Mouse (Mus musculus) ES-Bruce4 (cell line): ENCODE results near the gene Cdhr1. TPM values are rescaled to one million over a fixed set of nuclear protein-coding genes. Genes with fewer than 3 reads are reported as not detected.
A peak's percentile ranks its signal among the peaks of the same experiment; 100 is the strongest.
"Not testable (repeated sequence)": the region's sequence is repeated elsewhere in the genome, so short reads cannot be mapped to it uniquely, and the experiment has no call there.

Source experiments
- H3K27ac ChIP-seq: 2 replicates; pipeline ENCODE4 v1.5.1; 2012; ENCODE audit warnings: low read length, inconsistent platforms; ENCODE audit not compliant: insufficient read depth
- H3K27me3 ChIP-seq: 2 replicates; pipeline ENCODE4 v1.6.1; 2012; ENCODE audit warnings: mild to moderate bottlenecking, low read length, inconsistent platforms; ENCODE audit not compliant: control insufficient read depth, poor library complexity, insufficient read depth, severe bottlenecking
- H3K36me3 ChIP-seq: 2 replicates; pipeline ENCODE4 v1.6.1; 2012; ENCODE audit warnings: inconsistent platforms, mild to moderate bottlenecking, low read length, moderate library complexity; ENCODE audit not compliant: control insufficient read depth, poor library complexity, insufficient read depth, severe bottlenecking
- H3K4me1 ChIP-seq: one replicate; pipeline ENCODE4 v1.8.1; 2011; ENCODE audit warnings: low read length; ENCODE audit not compliant: control insufficient read depth, insufficient read depth
- H3K4me3 ChIP-seq: 2 replicates; pipeline ENCODE4 v1.5.1; 2011; ENCODE audit warnings: low read depth, mild to moderate bottlenecking, low read length
- H3K9ac ChIP-seq: 2 replicates; pipeline ENCODE4 v1.6.1; 2012; ENCODE audit warnings: low read depth, mild to moderate bottlenecking, inconsistent platforms; ENCODE audit not compliant: poor library complexity, severe bottlenecking
- H3K9me3 ChIP-seq: replicated peaks from 2 replicates; pipeline ENCODE4 v1.6.1; 2012; ENCODE audit warnings: mild to moderate bottlenecking, low read length, inconsistent platforms; ENCODE audit not compliant: control insufficient read depth, poor library complexity, insufficient read depth, severe bottlenecking
- CTCF ChIP-seq: IDR thresholded peaks from one replicate; pipeline ENCODE4 v1.8.1; 2011; ENCODE audit warnings: low read depth, low read length
- EP300 ChIP-seq: IDR thresholded peaks from 2 replicates; pipeline ENCODE4 v1.6.1; 2011; ENCODE audit warnings: low read depth, low read length; ENCODE audit not compliant: insufficient read depth
- POLR2A ChIP-seq: IDR thresholded peaks from one replicate; pipeline ENCODE4 v1.8.1; 2011; ENCODE audit warnings: low read length; ENCODE audit not compliant: insufficient read depth
- polyA plus RNA-seq: library from polyadenylated mRNA; stranded (reverse); fragments of >200 nt; gene quantifications from 2 replicates; pipeline ENCODE4 v1.2.4, GENCODE M21; 2011; ENCODE audit warnings: low read depth; ENCODE audit not compliant: missing spikeins, insufficient read depth, insufficient read length

The Cdhr1 gene
- polyA plus RNA-seq: 0.87 and 1.0 TPM in 2 replicates

DNA sequence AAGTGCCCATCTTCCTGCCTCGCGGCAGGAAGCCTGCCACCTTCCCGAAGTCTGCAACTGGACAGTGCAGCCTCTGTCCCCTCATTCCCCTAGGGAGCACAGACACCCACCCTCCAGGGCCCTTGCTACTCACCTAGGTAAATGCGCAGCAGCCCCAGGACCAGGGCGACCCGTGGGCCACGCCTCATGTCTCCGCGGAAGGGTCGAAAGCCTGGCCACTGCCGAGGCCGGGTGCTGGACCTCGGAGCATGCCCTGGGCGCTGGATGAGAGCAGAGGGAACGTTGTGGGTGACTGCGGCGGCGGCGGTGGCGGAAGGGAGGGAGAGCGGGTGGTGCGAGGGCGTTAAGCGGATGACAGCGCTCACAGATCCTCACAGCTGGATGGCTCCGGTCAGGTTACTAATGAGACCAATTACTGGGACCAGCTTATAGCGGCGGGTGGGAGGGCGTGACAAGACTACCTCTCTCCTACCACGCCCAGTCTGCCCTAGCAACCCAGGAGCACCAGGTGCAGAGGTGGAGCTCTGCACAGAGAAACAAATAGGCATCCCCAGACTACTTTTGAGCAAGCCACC is at the start of gene Cdhr1:
TSS of gene Cdhr1 (minus strand) at position 392 of the 575 bp plus-strand sequence.
- H3K36me3 ChIP-seq: no peaks in the 10 kb centered on the region
- TF ChIP-seq EP300 (no peak), CTCF (no peak), POLR2A (no peak)
- H3K9ac ChIP-seq: no peak within 1 kb of the TSS
- H3K4me1 ChIP-seq: no peaks in the 10 kb centered on the region
- H3K27me3 ChIP-seq: no peaks in the 10 kb centered on the region
- peak within 1 kb of the TSS; percentile 34 for H3K4me3 ChIP-seq
- no peak within 1 kb of the TSS for H3K27ac ChIP-seq
- H3K9me3 ChIP-seq: no peaks in the 10 kb centered on the region

DNA sequence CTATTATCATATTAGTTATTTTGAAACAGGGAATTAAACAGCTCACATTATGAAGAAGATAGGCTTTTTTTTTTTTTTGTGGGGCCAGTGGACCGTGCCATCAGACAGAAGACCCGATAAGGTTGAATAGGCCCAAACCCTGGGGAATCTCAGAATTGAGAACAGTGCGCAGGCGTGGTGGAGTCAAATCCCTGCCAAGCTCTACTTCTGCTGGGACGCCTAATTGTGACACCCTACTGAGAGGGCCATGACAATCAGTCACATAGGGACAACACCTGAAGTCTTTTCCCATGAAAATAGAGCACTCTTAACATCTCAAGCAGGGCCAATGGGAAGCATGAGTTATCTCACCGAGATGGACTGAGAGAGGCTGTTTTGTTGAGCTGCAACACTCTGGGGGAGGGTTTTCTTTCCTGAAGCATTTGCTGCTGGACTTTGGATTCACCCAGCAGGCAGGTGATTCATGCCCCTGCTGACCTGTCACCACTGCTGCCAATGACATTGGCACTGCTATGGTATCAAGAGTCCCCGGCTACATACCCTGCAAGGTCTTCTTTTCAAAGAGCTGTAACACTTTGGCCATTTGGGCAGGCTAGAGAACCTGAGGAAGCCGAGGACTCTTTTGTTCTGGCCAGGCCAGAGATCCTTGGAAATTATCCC is 41.0 kb upstream of the Cdhr1 start:
- Histone ChIP-seq H3K4me1 (no peaks in the 10 kb centered on the region), H3K27me3 (no peaks in the 10 kb centered on the region), H3K9me3 (peaks cover 4% of the 10 kb centered on the region), H3K27ac (no peak overlapping the region), H3K9ac (no peak overlapping the region), H3K4me3 (no peak overlapping the region), H3K36me3 (no peaks in the 10 kb centered on the region)
- TF ChIP-seq EP300: no peak
- TF ChIP-seq CTCF: no peak
- no peak for TF ChIP-seq POLR2A

DNA sequence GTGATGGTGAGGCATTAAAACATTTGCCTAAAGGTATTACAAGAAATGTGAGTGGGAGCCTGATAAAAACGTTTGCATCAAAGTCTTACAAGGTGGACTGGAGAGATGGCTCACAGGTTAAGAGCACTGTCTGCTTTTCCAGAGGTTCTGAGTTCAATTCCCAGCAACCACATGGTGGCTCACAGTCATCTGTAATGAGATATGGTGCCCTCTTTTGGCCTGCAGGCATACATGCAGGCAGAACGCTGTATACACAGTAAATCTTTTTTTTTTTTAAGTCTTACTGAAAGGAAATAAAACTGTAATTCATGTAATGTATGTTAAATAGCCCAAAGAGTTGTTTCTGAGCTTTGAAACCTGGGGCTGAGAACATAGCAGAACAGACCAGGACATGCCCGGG is 39.4 kb upstream of the Cdhr1 start:
- peak overlapping the region; percentile 78 for H3K27ac ChIP-seq
- H3K9me3 ChIP-seq, H3K4me1 ChIP-seq, H3K4me3 ChIP-seq, H3K36me3 ChIP-seq, H3K27me3 ChIP-seq, H3K9ac ChIP-seq: not testable (repeated sequence)

DNA sequence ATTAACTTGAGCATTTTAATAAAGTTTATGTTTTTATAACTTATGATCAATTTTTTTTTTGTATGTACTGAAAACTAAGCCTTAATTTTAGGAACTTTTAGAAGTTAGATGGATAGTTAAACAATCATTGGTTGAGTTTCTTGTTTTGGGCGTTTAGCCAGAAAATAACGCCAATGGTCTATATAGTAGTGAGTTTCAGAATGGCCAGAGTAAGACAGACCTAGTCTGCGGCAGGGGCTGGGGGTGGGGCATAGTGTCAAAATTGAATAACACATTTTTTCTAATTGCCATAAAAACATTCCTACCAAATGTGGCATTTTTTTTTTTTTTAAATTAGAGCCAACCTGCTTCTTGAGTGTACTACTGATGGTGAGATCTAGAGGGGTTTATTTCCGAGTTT is 38.0 kb upstream of the Cdhr1 start:
- Histone ChIP-seq H3K9me3 (peaks cover 4% of the 10 kb centered on the region), H3K36me3 (peaks cover 19% of the 10 kb centered on the region), H3K27me3 (no peaks in the 10 kb centered on the region), H3K27ac (no peak overlapping the region), H3K4me3 (no peak overlapping the region), H3K4me1 (no peaks in the 10 kb centered on the region), H3K9ac (no peak overlapping the region)
- TF ChIP-seq CTCF (no peak), EP300 (no peak), POLR2A (no peak)

DNA sequence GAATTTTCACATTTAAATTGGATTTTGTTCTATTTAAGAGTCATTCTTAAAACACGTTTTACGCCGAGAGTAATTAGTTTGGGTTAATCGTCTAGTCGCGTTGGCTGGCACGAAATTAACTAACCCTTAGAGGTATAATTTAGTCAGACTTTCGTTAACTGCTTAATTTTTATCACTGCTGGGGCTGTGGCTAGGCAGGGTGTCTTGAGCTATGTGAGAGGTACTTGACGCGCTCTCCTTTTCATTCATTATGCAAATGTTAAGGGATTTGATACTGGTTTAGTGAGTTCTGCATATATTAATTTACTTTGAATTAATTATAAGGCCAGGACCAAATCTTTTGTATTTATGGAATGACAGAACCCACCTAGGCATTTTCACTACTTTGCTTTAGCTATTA is 37.5 kb upstream of the Cdhr1 start:
- Histone ChIP-seq H3K4me3 (peak overlapping the region; percentile 70), H3K27ac (no peak overlapping the region), H3K9me3 (peaks cover 4% of the 10 kb centered on the region), H3K36me3 (peaks cover 23% of the 10 kb centered on the region), H3K4me1 (no peaks in the 10 kb centered on the region), H3K27me3 (no peaks in the 10 kb centered on the region), H3K9ac (peak overlapping the region; percentile 66)
- TF ChIP-seq CTCF: no peak
- no peak for TF ChIP-seq POLR2A
- no peak for TF ChIP-seq EP300

DNA sequence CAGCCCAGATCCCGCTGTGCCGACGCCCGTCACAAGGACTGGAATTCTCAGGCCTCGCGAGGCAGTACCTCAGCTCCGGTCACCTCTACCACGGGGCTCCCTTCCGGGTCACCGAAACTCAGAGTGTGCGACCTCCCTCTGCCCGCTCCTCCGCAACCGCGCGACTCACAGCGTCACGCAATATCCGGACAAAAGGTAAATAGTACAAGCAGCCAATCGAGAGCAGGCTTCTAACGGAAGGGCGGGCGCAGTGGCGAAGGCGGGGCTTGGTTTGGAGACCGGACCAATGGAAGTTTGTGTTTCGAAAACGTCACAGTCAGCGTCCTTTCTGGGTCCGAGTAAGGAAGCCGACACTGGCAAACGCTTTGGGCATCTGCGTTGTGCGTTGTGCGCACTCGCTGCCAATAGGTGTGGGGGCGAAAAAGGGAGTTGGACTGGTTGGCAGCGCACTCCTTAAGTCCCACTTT is 37.0 kb upstream of the Cdhr1 start, which contains the start of gene Ghitm:
TSS of gene Ghitm (minus strand) at position 146 of the 467 bp plus-strand sequence.
- H3K4me3 ChIP-seq: peak within 1 kb of the TSS; percentile 85
- peak within 1 kb of the TSS; percentile 94 for H3K9ac ChIP-seq
- H3K4me1 ChIP-seq: no peaks in the 10 kb centered on the region
- peaks cover 28% of the 10 kb centered on the region for H3K36me3 ChIP-seq
- peaks cover 4% of the 10 kb centered on the region for H3K9me3 ChIP-seq
- H3K27me3 ChIP-seq: no peaks in the 10 kb centered on the region
- peak within 1 kb of the TSS; percentile 22; the same call in 1 of the 2 replicates for H3K27ac ChIP-seq
- TF ChIP-seq CTCF (no peak), POLR2A (peak; percentile 49), EP300 (no peak)
